ENCODE assay signal across 14 mouse cellular contexts in the genomic region with DNA sequence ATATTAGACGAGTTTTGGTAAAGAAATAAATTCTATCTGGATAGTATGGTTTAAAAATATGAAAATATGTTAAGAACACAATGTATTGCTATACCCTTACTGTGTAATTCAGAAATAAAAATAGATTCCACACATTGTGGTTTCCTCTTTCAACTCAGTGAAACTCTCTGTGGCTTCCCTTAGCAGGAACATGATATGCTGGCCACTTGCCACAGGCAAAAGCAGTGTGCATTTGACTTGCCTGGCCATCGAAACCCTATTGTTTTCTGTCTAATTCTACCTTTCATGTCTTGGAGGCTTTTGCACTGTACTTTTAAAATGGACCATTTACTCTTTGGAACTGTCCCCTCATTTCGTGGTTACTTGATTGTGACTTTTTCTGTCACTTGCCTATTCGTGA.
DNase-seq lines count a peak whose midpoint lies in the region; ATAC-seq and TF ChIP-seq lines count a peak whose summit lies in the region.
"Had no signal": no experiment of that assay in that cellular context is flagged by ENCODE, and none has a peak within 500 bp of the region (broad histone marks: within the 10 kb centered on the region; RNA-seq: fewer than 3 reads in every experiment).

No protein-coding gene starts in this region.

- no peaks in the 10 kb centered on the region for H3K27me3 ChIP-seq in heart, embryonic 10.5 days (ENCODE audit: insufficient read depth, poor library complexity, severe bottlenecking)
- no peaks in the 10 kb centered on the region for H3K27me3 ChIP-seq in spleen, adult 2 months (ENCODE audit: control insufficient read depth, insufficient read depth, low read length)
- H3K27me3 ChIP-seq in forebrain, embryonic 10.5 days (ENCODE audit: poor library complexity, severe bottlenecking): no peaks in the 10 kb centered on the region
- H3K27me3 ChIP-seq: embryonic facial prominence, embryonic 15.5 days had no signal

- H3K9me3 ChIP-seq in heart, embryonic 10.5 days: 0 out of 2 replicates have a peak, but pooled peaks cover 3% of the 10 kb centered on the region
- H3K9me3 ChIP-seq in forebrain, embryonic 10.5 days: no peaks in the 10 kb centered on the region; the same call in 1 of the 2 replicates
- H3K9me3 ChIP-seq: embryonic facial prominence, embryonic 15.5 days had no signal

- H3K36me3 ChIP-seq in heart, embryonic 10.5 days: no peaks in the 10 kb centered on the region
- H3K36me3 ChIP-seq in spleen, adult 2 months (ENCODE audit: control insufficient read depth, insufficient read depth, low read length): no peaks in the 10 kb centered on the region
- no peaks in the 10 kb centered on the region for H3K36me3 ChIP-seq in forebrain, embryonic 10.5 days (replicated peaks)
- H3K36me3 ChIP-seq: embryonic facial prominence, embryonic 15.5 days had no signal

- peak; percentile 38 for DNase-seq in heart, adult 8-10 months (ENCODE audit: low spot score)
- no peak for DNase-seq in heart, embryonic 10.5 days (ENCODE audit: low spot score)
- DNase-seq in spleen, adult 2 months (ENCODE audit: low read depth in 1 of 2, low spot score in 2 of 2): peak; percentile 5 to 20
- no peak for DNase-seq in spleen, adult 12 weeks (ENCODE audit: low spot score)
- no peak for DNase-seq in urinary bladder, postnatal 14 days (ENCODE audit: low spot score)
- no peak for DNase-seq in Muller cell, postnatal 12 days (ENCODE audit: inconsistent ontology term)
- no peak for DNase-seq in forebrain, embryonic 10.5 days (ENCODE audit: extremely low spot score, low spot score)
- DNase-seq: cerebellum, postnatal 36 days; gastrocnemius, postnatal 25 days; kidney, postnatal 14 days; lung, postnatal 10 days had no signal

- no peaks in the 10 kb centered on the region for H3K4me1 ChIP-seq in heart, embryonic 10.5 days
- H3K4me1 ChIP-seq in spleen, adult 2 months (ENCODE audit: control insufficient read depth, insufficient read depth, insufficient read length): peaks cover 10% of the 10 kb centered on the region
- no peaks in the 10 kb centered on the region for H3K4me1 ChIP-seq in forebrain, embryonic 10.5 days
- H3K4me1 ChIP-seq: embryonic facial prominence, embryonic 15.5 days had no signal

- no peak for TF ChIP-seq POLR2A in spleen, adult 2 months (IDR thresholded peaks at IDR 0.05; ENCODE audit: low read depth, low read length)

- ATAC-seq in megakaryocyte, adult 5-6 weeks (ENCODE audit: poor library complexity, severe bottlenecking): peak; percentile 79
- ATAC-seq: forebrain, embryonic 16.5 days had no signal

- no peak overlapping the region for H3K4me3 ChIP-seq in heart, embryonic 10.5 days
- H3K4me3 ChIP-seq in spleen, adult 2 months (ENCODE audit: extremely low read depth, insufficient read depth, insufficient read length): no peak overlapping the region
- no peak overlapping the region for H3K4me3 ChIP-seq in forebrain, embryonic 10.5 days
- H3K4me3 ChIP-seq: embryonic facial prominence, embryonic 15.5 days had no signal

- WGBS in heart, embryonic 10.5 days: 75% methylated on average over 4 of the region's 4 CpGs
- 5% methylated on average over 4 of the region's 4 CpGs for WGBS in spleen, adult 2 months
- WGBS in forebrain, embryonic 10.5 days: 88% methylated on average over 4 of the region's 4 CpGs

- TF ChIP-seq CTCF in spleen, adult 2 months (IDR thresholded peaks at IDR 0.05; ENCODE audit: extremely low read depth, insufficient read depth, insufficient read length, insufficient replicate concordance): no peak

- no peak overlapping the region for H3K27ac ChIP-seq in heart, embryonic 10.5 days
- no peak overlapping the region for H3K27ac ChIP-seq in spleen, adult 2 months (ENCODE audit: insufficient read depth, low read length)
- no peak overlapping the region for H3K27ac ChIP-seq in forebrain, embryonic 10.5 days
- H3K27ac ChIP-seq: embryonic facial prominence, embryonic 15.5 days had no signal

Comparison
In these comparisons a context has a peak if more than half of its experiments do, and no peak if none do; other contexts are left out.
1. DNase-seq: peak in heart, adult 8-10 months (single experiment) and spleen, adult 2 months (2 of 2); none in heart, embryonic 10.5 days (single experiment), spleen, adult 12 weeks (single experiment), urinary bladder, postnatal 14 days (single experiment), Muller cell, postnatal 12 days (single experiment) and forebrain, embryonic 10.5 days (single experiment).